8 mouse cellular contexts compared by ENCODE assay signal in genomic region chr3:116512904-116513716, GRCm38 (mm10). TPM values are rescaled to one million over a fixed set of nuclear protein-coding genes. Genes with fewer than 3 reads are reported as not detected.
DNase-seq lines count a peak whose midpoint lies in the region; ATAC-seq and TF ChIP-seq lines count a peak whose summit lies in the region.

TSS of gene Dbt (plus strand) at chr3:116513070.

- peak; percentile 7; the same call in 1 of the 2 replicates for TF ChIP-seq CTCF in liver, embryonic 14.5 days (IDR thresholded peaks at IDR 0.05; ENCODE audit: low read depth)
- peak; percentile 33; the same call in 1 of the 2 replicates for TF ChIP-seq CTCF in stomach, postnatal 0 days (IDR thresholded peaks at IDR 0.05; ENCODE audit: low read depth)

- peak; percentile 89 for ATAC-seq in heart, embryonic 15.5 days (replicated peaks; ENCODE audit: insufficient number of reproducible peaks, insufficient read depth, low FRiP score, low read depth)
- ATAC-seq in liver, embryonic 14.5 days (ENCODE audit: insufficient read depth), result peak; percentile 78
- peak; percentile 94 for ATAC-seq in neural tube, embryonic 11.5 days (ENCODE audit: insufficient read depth, low FRiP score, low TSS enrichment)
- ATAC-seq in stomach, postnatal 0 days (ENCODE audit: low FRiP score, low TSS enrichment), result peak; percentile 96

- DNase-seq in CD4-positive, CD25-positive, alpha-beta regulatory T cell, adult 2 months (ENCODE audit: low read depth, low spot score), result peak; percentile 93
- peak; percentile 90 for DNase-seq in forebrain, embryonic 10.5 days (ENCODE audit: extremely low spot score, low spot score)
- peak; percentile 93 to 97 for DNase-seq in kidney, postnatal 25 days
- DNase-seq in liver, embryonic 14.5 days (ENCODE audit: low read depth in 3 of 3, low spot score in 3 of 3), result peak; percentile 66 to 68 (median 66)
- peak; percentile 90 for DNase-seq in neural tube, embryonic 11.5 days (ENCODE audit: low spot score)
- peak; percentile 92 for DNase-seq in stomach, postnatal 0 days (ENCODE audit: low spot score)

- peak within 1 kb of the TSS; percentile 67 for H3K4me2 ChIP-seq in heart, embryonic 15.5 days
- H3K4me2 ChIP-seq in liver, embryonic 14.5 days (ENCODE audit: low read depth), result peak within 1 kb of the TSS; percentile 79
- H3K4me2 ChIP-seq in neural tube, embryonic 11.5 days (ENCODE audit: low read depth), result peak within 1 kb of the TSS; percentile 66
- H3K4me2 ChIP-seq in stomach, postnatal 0 days (replicated peaks; ENCODE audit: low read depth), result peak within 1 kb of the TSS; percentile 73

- peak within 1 kb of the TSS; percentile 65 for H3K9ac ChIP-seq in heart, embryonic 15.5 days
- peak within 1 kb of the TSS; percentile 58 for H3K9ac ChIP-seq in liver, embryonic 14.5 days (replicated peaks)
- H3K9ac ChIP-seq in neural tube, embryonic 11.5 days (ENCODE audit: low read length), result peak within 1 kb of the TSS; percentile 67
- peak within 1 kb of the TSS; percentile 68 for H3K9ac ChIP-seq in stomach, postnatal 0 days (ENCODE audit: low read length)

- WGBS in forebrain, embryonic 10.5 days, result 1% methylated on average over 36 of the region's 36 CpGs
- under 1% methylated on average over 36 of the region's 36 CpGs for WGBS in heart, embryonic 15.5 days
- 1% methylated on average over 36 of the region's 36 CpGs for WGBS in liver, embryonic 14.5 days (ENCODE audit: insufficient replicate concordance)
- 1% methylated on average over 36 of the region's 36 CpGs for WGBS in neural tube, embryonic 11.5 days
- WGBS in stomach, postnatal 0 days, result 1% methylated on average over 36 of the region's 36 CpGs

- no peak for TF ChIP-seq EP300 in liver, embryonic 14.5 days (IDR thresholded peaks at IDR 0.05; ENCODE audit: low read depth)
- TF ChIP-seq EP300 in stomach, postnatal 0 days (optimal IDR thresholded peaks at IDR 0.05), result no peak

- peak within 1 kb of the TSS; percentile 47 for H3K27ac ChIP-seq in brown adipose tissue, adult 24 weeks (replicated peaks; ENCODE audit: low read depth, low read length)
- peak within 1 kb of the TSS; percentile 81 for H3K27ac ChIP-seq in forebrain, embryonic 10.5 days
- peak within 1 kb of the TSS; percentile 76 for H3K27ac ChIP-seq in heart, embryonic 15.5 days
- no peak within 1 kb of the TSS for H3K27ac ChIP-seq in liver, embryonic 14.5 days
- no peak within 1 kb of the TSS for H3K27ac ChIP-seq in neural tube, embryonic 11.5 days (ENCODE audit: low read depth, low read length)
- 0 out of 2 replicates have a peak within 1 kb of the TSS, but pooled peaks have one; percentile 53 for H3K27ac ChIP-seq in stomach, postnatal 0 days (replicated peaks)

- peaks cover 19% of the 10 kb centered on the region for H3K36me3 ChIP-seq in forebrain, embryonic 10.5 days (replicated peaks)
- H3K36me3 ChIP-seq in heart, embryonic 15.5 days, result no peaks in the 10 kb centered on the region
- H3K36me3 ChIP-seq in liver, embryonic 14.5 days (replicated peaks; ENCODE audit: control insufficient read depth, insufficient read depth, low read depth), result no peaks in the 10 kb centered on the region
- H3K36me3 ChIP-seq in neural tube, embryonic 11.5 days (ENCODE audit: control insufficient read depth, insufficient read depth, low read length), result no peaks in the 10 kb centered on the region
- no peaks in the 10 kb centered on the region for H3K36me3 ChIP-seq in stomach, postnatal 0 days (ENCODE audit: control insufficient read depth, insufficient read depth, low read length)

- no peaks in the 10 kb centered on the region for H3K9me3 ChIP-seq in forebrain, embryonic 10.5 days
- no peaks in the 10 kb centered on the region for H3K9me3 ChIP-seq in heart, embryonic 15.5 days (replicated peaks)
- H3K9me3 ChIP-seq in liver, embryonic 14.5 days (ENCODE audit: control insufficient read depth, low read length), result no peaks in the 10 kb centered on the region
- no peaks in the 10 kb centered on the region for H3K9me3 ChIP-seq in neural tube, embryonic 11.5 days (ENCODE audit: control insufficient read depth, low read length)
- H3K9me3 ChIP-seq in stomach, postnatal 0 days (ENCODE audit: control insufficient read depth, low read length), result no peaks in the 10 kb centered on the region

- H3K4me3 ChIP-seq in brown adipose tissue, adult 24 weeks (ENCODE audit: insufficient read depth, low read depth, low read length), result peak within 1 kb of the TSS; percentile 92
- peak within 1 kb of the TSS; percentile 74 for H3K4me3 ChIP-seq in forebrain, embryonic 10.5 days
- peak within 1 kb of the TSS; percentile 81 for H3K4me3 ChIP-seq in heart, embryonic 15.5 days
- H3K4me3 ChIP-seq in liver, embryonic 14.5 days (ENCODE audit: insufficient read depth in 1 of 2, low read depth in 2 of 2, low read length in 2 of 2), result peak within 1 kb of the TSS; percentile 66 to 77
- H3K4me3 ChIP-seq in neural tube, embryonic 11.5 days (ENCODE audit: low read depth, low read length), result peak within 1 kb of the TSS; percentile 55
- peak within 1 kb of the TSS; percentile 66 for H3K4me3 ChIP-seq in stomach, postnatal 0 days (ENCODE audit: low read depth, low read length)

- no peaks in the 10 kb centered on the region for H3K27me3 ChIP-seq in forebrain, embryonic 10.5 days (ENCODE audit: poor library complexity, severe bottlenecking)
- no peaks in the 10 kb centered on the region for H3K27me3 ChIP-seq in heart, embryonic 15.5 days
- H3K27me3 ChIP-seq in liver, embryonic 14.5 days (ENCODE audit: control insufficient read depth, insufficient read depth, low read length), result no peaks in the 10 kb centered on the region
- no peaks in the 10 kb centered on the region for H3K27me3 ChIP-seq in neural tube, embryonic 11.5 days (ENCODE audit: control insufficient read depth, insufficient read depth, low read length)
- H3K27me3 ChIP-seq in stomach, postnatal 0 days (ENCODE audit: control insufficient read depth, insufficient read depth, low read length), result no peaks in the 10 kb centered on the region

- H3K4me1 ChIP-seq in brown adipose tissue, adult 24 weeks (ENCODE audit: control insufficient read depth, insufficient read depth, insufficient read length, low read length), result peaks cover 5% of the 10 kb centered on the region; the same call in 1 of the 2 replicates
- peaks cover 18% of the 10 kb centered on the region for H3K4me1 ChIP-seq in forebrain, embryonic 10.5 days
- peaks cover 16% of the 10 kb centered on the region for H3K4me1 ChIP-seq in heart, embryonic 15.5 days (replicated peaks)
- H3K4me1 ChIP-seq in liver, embryonic 14.5 days (replicated peaks; ENCODE audit: control insufficient read depth in 2 of 2, insufficient read depth in 2 of 2, low read length in 1 of 2), result peaks cover 4 to 6% of the 10 kb centered on the region in 2 experiments; a peak in 2 of 4 replicates
- H3K4me1 ChIP-seq in neural tube, embryonic 11.5 days (ENCODE audit: control insufficient read depth, insufficient read depth, low read length), result peaks cover 6% of the 10 kb centered on the region
- H3K4me1 ChIP-seq in stomach, postnatal 0 days (replicated peaks; ENCODE audit: control insufficient read depth, insufficient read depth), result peaks cover 4% of the 10 kb centered on the region; the same call in 1 of the 2 replicates

RNA-seq across cellular contexts. Expression of gene Dbt, which starts in this region (rescaled TPM):
- polyA plus RNA-seq in brown adipose tissue, adult 24 weeks (2012; ENCODE audit: insufficient read depth, insufficient read length, missing spikeins), result 127 and 150 TPM in 2 replicates
- polyA plus RNA-seq in forebrain, embryonic 10.5 days (2016; fragmentation: Nextera tagmentation; extraction: Ambion mirVana), result 11.4 and 12.4 TPM in 2 replicates
- 24.0 and 25.7 TPM in 2 replicates for polyA plus RNA-seq in heart, embryonic 15.5 days (2015; fragmentation: Nextera tagmentation; extraction: Ambion mirVana)
- polyA plus RNA-seq in liver, embryonic 14.5 days (2012; rRNA removed), result 6.7 and 10.0 TPM in 2 replicates
- 5.8 and 6.0 TPM in 2 replicates for polyA plus RNA-seq in liver, embryonic 14.5 days (2014; fragmentation: Nextera tagmentation; extraction: Ambion mirVana)
- polyA plus RNA-seq in neural tube, embryonic 11.5 days (2014; fragmentation: Nextera tagmentation; extraction: Ambion mirVana), result 12.5 and 13.0 TPM in 2 replicates
- polyA plus RNA-seq in stomach, postnatal 0 days (2015; fragmentation: Nextera tagmentation; extraction: Ambion mirVana), result 11.1 and 14.3 TPM in 2 replicates

Comparison
In these comparisons a context has a peak if more than half of its experiments do, and no peak if none do; other contexts are left out.
1. H3K27ac ChIP-seq: peak in brown adipose tissue, adult 24 weeks (single experiment), forebrain, embryonic 10.5 days (single experiment), heart, embryonic 15.5 days (single experiment) and stomach, postnatal 0 days (single experiment); none in liver, embryonic 14.5 days (single experiment) and neural tube, embryonic 11.5 days (single experiment).
2. Peak in every context shown above with its lines, with median percentiles within 50 percentile points of each other: DNase-seq, H3K4me3 ChIP-seq, ATAC-seq, H3K4me2 ChIP-seq and H3K9ac ChIP-seq.